Mouse (Mus musculus) stomach, embryonic 14.5 days (tissue): ENCODE measurements around the gene Ppm1l. TPM values are rescaled to one million over a fixed set of nuclear protein-coding genes. Genes with fewer than 3 reads are reported as not detected.

Experiments
- ATAC-seq: fragments of 200-750 bp; cut with Nextera tagmentation; 2 replicates; pipeline ENCODE4 v1.8.0; 2017; ENCODE audit warnings: low read depth, moderate TSS enrichment; ENCODE audit not compliant: insufficient number of reproducible peaks, insufficient read depth, low FRiP score
- H3K27ac ChIP-seq: fragments of 300-500 bp; sonication (generic); 2 replicates; pipeline ENCODE4 v1.5.1; 2014; ENCODE audit warnings: mild to moderate bottlenecking, low read length, moderate library complexity, mixed read lengths
- H3K27me3 ChIP-seq: fragments of 300-500 bp; sonication (generic); 2 replicates; pipeline ENCODE4 v1.6.1; 2014; ENCODE audit warnings: low read length, control low read depth, mixed read lengths; ENCODE audit not compliant: control insufficient read depth, insufficient read depth
- H3K36me3 ChIP-seq: fragments of 300-500 bp; sonication (generic); 2 replicates; pipeline ENCODE4 v1.6.1; 2014; ENCODE audit warnings: mild to moderate bottlenecking, control low read depth, low read length, moderate library complexity, mixed read lengths; ENCODE audit not compliant: control insufficient read depth, insufficient read depth
- H3K4me1 ChIP-seq: fragments of 300-500 bp; sonication (generic); 2 replicates; pipeline ENCODE4 v1.6.1; 2014; ENCODE audit warnings: low read length, control low read depth, mixed read lengths; ENCODE audit not compliant: control insufficient read depth, insufficient read depth
- H3K4me2 ChIP-seq: fragments of 300-500 bp; sonication (generic); replicated peaks from 2 replicates; pipeline ENCODE4 v1.6.1; 2014; ENCODE audit warnings: low read depth, low read length, control low read depth
- H3K4me3 ChIP-seq: fragments of 300-500 bp; sonication (generic); 2 replicates; pipeline ENCODE4 v1.5.1; 2014; ENCODE audit warnings: low read depth, low read length, control low read depth
- H3K9ac ChIP-seq: fragments of 300-500 bp; sonication (generic); replicated peaks from 2 replicates; pipeline ENCODE4 v1.6.1; 2014; ENCODE audit warnings: low read depth, mild to moderate bottlenecking, control low read depth, low read length, moderate library complexity, mixed read lengths
- H3K9me3 ChIP-seq: fragments of 300-500 bp; sonication (generic); 2 replicates; pipeline ENCODE4 v1.6.1; 2016; ENCODE audit warnings: low read depth, low read length, control low read depth; ENCODE audit not compliant: control insufficient read depth
- WGBS: fragments of 180-500 bp; shearing (Covaris S2); extraction: QIAGEN DNeasy Blood & Tissue Kit; methylation state at CpG from one replicate; pipeline ENCODE4 v1.1.7; 2014; 5-methylcytosine and 5-hydroxymethylcytosine counted together
- polyA plus RNA-seq: library from polyadenylated mRNA; unstranded; fragments of >200 nt; fragmentation: Nextera tagmentation; extraction: Ambion mirVana; gene quantifications from 2 replicates; pipeline ENCODE4 v1.2.1, GENCODE M21; 2014

The Ppm1l gene
- polyA plus RNA-seq, 1 experiment from 2014 or later = 8.0 TPM

GRCm38 (mm10) chr3:69509411-69509952 lies 192.8 kb downstream of the Ppm1l start:
- Histone ChIP-seq H3K27me3 (no peaks in the 10 kb centered on the region), H3K4me2 (no peak overlapping the region), H3K27ac (no peak overlapping the region), H3K9me3 (no peaks in the 10 kb centered on the region), H3K36me3 (no peaks in the 10 kb centered on the region), H3K4me3 (no peak overlapping the region), H3K4me1 (no peaks in the 10 kb centered on the region), H3K9ac (no peak overlapping the region)
- ATAC-seq = no peak
- WGBS = 75% methylated on average over 3 of the region's 3 CpGs

- ATAC-seq = no peak
- H3K27me3 ChIP-seq = no peaks in the 10 kb centered on the region
- H3K36me3 ChIP-seq = no peaks in the 10 kb centered on the region
- no peaks in the 10 kb centered on the region for H3K9me3 ChIP-seq
- 27% methylated on average over 7 of the region's 7 CpGs for WGBS
- H3K4me2 ChIP-seq = no peak overlapping the region
- no peaks in the 10 kb centered on the region for H3K4me1 ChIP-seq
- H3K4me3 ChIP-seq = no peak overlapping the region
- H3K9ac ChIP-seq = no peak overlapping the region
- H3K27ac ChIP-seq = no peak overlapping the region
Measured at GRCm38 (mm10) chr3:69511881-69512280, 195.2 kb downstream of the Ppm1l start.

- WGBS = 22% methylated on average over 7 of the region's 7 CpGs
- no peak for ATAC-seq
- H3K9me3 ChIP-seq = no peaks in the 10 kb centered on the region
- H3K4me3 ChIP-seq = no peak overlapping the region
- no peaks in the 10 kb centered on the region for H3K27me3 ChIP-seq
- H3K9ac ChIP-seq = no peak overlapping the region
- H3K36me3 ChIP-seq = no peaks in the 10 kb centered on the region
- no peak overlapping the region for H3K4me2 ChIP-seq
- H3K4me1 ChIP-seq = no peaks in the 10 kb centered on the region
- H3K27ac ChIP-seq = no peak overlapping the region
Measured at GRCm38 (mm10) chr3:69512402-69512801, 195.7 kb downstream of the Ppm1l start.

DNA sequence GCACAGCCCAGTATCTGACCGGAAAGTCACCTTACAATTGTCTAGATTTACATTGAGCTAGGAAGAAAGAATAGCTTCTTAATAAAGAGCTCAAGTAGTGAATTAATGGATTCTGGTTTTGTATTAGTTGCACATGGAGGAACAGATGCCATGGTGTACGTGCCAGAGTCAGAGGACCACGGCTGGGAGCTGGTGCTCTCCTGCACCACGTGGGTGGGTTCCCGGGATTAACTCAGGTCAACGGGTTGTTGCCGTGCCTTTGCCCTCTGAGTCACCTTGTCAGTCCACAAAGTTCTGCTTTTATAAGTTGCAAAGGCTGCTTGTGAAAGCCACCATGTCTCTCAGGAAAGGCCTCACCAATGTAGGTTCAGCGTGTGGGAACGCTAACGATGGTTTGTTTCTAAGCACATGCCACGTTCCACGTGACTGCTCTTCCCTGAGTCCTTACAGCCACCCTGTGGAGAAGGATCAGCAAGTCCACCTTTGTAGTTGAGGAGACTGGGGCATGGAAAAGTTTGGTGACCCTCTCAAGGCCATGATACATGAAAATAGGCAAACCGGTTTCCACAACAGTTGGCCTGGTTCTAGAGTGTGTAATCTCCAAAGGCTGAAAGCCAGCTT lies 199.2 kb downstream of the Ppm1l start:
- no peak for ATAC-seq
- no peaks in the 10 kb centered on the region for H3K27me3 ChIP-seq
- 0 out of 2 replicates have a peak overlapping the region, but pooled peaks have one; percentile 33 for H3K27ac ChIP-seq
- H3K36me3 ChIP-seq = no peaks in the 10 kb centered on the region
- H3K9me3 ChIP-seq = no peaks in the 10 kb centered on the region
- 58% methylated on average over 13 of the region's 13 CpGs for WGBS
- 0 out of 2 replicates have a peak, but pooled peaks cover 14% of the 10 kb centered on the region for H3K4me1 ChIP-seq
- no peak overlapping the region for H3K4me3 ChIP-seq
- H3K9ac ChIP-seq = no peak overlapping the region
- no peak overlapping the region for H3K4me2 ChIP-seq

DNA sequence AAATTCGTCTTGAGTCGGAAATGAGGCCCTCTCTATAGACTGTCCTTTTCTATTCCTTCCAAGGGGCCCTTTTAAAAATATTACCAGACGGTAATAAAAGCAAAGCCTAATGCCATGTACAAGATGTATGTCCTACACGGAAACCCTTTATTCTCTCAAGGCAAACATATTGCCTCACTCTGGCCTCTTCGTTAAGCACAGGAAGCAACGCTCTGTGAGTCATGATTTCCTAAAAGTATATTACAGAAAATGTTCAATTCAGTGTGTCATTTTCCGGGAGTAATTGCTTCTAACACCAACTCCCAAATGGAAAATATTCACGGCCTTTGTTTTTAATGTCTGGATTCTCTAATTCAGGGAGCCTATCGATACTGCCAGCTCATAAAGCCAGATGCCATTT lies 202.5 kb downstream of the Ppm1l start:
- H3K4me2 ChIP-seq = no peak overlapping the region
- no peaks in the 10 kb centered on the region for H3K36me3 ChIP-seq
- no peaks in the 10 kb centered on the region for H3K27me3 ChIP-seq
- H3K27ac ChIP-seq = no peak overlapping the region
- H3K4me3 ChIP-seq = no peak overlapping the region
- ATAC-seq = no peak
- H3K4me1 ChIP-seq = 0 out of 2 replicates have a peak, but pooled peaks cover 14% of the 10 kb centered on the region
- H3K9me3 ChIP-seq = no peaks in the 10 kb centered on the region
- no peak overlapping the region for H3K9ac ChIP-seq
- WGBS = 64% methylated on average over 9 of the region's 9 CpGs

DNA sequence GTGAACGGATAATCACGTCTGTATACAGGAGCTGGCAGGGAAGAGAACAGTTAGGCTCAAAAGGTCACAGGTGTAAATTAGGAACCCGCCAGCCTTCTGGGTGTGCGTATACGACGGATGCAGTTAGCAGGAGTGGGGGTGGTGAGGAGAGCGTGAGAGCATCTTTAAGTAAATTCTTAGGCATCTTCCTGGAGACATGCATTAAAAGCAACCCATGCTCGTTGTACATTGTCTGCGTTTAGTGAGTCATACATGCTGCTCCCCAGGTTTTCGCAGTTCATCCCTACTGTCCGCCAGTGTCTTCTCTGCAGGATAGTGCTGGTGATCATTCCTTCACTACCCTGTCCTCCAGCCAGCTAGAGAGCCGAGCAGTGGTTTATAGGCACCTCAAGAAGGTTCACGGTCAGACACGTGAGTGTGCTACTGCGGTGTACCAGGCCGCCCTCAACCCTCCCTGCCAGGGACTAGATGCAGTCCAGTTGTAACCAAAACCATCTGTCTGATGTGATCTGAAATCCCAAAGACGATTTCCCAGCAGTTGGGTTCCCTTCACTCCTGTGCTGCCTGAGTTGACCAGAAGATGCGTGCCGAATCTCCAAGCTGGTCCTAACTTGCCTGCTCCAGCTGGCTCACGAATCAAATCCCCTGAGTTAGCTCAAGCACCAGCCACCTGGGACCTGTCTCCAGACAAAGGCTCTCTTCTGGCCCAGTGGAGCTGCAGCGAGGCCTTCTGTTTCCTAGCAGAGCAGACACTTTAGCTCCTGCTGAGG lies 203.3 kb downstream of the Ppm1l start:
- Histone ChIP-seq H3K4me2 (no peak overlapping the region), H3K36me3 (no peaks in the 10 kb centered on the region), H3K4me3 (no peak overlapping the region), H3K9ac (no peak overlapping the region), H3K4me1 (0 out of 2 replicates have a peak, but pooled peaks cover 14% of the 10 kb centered on the region), H3K9me3 (no peaks in the 10 kb centered on the region), H3K27me3 (no peaks in the 10 kb centered on the region), H3K27ac (no peak overlapping the region)
- WGBS = 68% methylated on average over 21 of the region's 21 CpGs
- no peak for ATAC-seq

DNA sequence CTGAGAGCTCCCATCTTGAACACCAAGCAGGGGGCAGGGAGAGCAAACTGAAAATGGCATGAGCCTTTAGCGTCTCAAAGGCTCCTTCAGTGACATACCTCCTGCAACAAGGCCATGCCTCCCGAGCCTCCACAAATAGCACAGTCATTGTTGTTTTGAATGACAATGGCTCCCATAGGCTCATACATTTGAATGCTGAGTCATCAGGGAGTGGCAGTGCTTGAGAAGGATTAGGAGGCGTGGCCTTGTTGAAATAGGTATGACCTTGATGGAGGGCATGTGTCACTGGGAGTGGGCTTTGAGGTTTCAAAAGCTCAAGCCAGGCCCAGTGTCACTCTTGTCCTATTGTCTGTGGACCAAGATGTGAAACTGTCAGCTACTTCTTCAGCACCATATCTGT lies 205.6 kb downstream of the Ppm1l start:
- no peak for ATAC-seq
- no peak overlapping the region for H3K9ac ChIP-seq
- H3K4me2 ChIP-seq = no peak overlapping the region
- H3K36me3 ChIP-seq = no peaks in the 10 kb centered on the region
- no peaks in the 10 kb centered on the region for H3K27me3 ChIP-seq
- WGBS = 90% methylated on average over 3 of the region's 3 CpGs
- 0 out of 2 replicates have a peak, but pooled peaks cover 14% of the 10 kb centered on the region for H3K4me1 ChIP-seq
- no peak overlapping the region for H3K4me3 ChIP-seq
- H3K9me3 ChIP-seq = no peaks in the 10 kb centered on the region
- no peak overlapping the region for H3K27ac ChIP-seq

DNA sequence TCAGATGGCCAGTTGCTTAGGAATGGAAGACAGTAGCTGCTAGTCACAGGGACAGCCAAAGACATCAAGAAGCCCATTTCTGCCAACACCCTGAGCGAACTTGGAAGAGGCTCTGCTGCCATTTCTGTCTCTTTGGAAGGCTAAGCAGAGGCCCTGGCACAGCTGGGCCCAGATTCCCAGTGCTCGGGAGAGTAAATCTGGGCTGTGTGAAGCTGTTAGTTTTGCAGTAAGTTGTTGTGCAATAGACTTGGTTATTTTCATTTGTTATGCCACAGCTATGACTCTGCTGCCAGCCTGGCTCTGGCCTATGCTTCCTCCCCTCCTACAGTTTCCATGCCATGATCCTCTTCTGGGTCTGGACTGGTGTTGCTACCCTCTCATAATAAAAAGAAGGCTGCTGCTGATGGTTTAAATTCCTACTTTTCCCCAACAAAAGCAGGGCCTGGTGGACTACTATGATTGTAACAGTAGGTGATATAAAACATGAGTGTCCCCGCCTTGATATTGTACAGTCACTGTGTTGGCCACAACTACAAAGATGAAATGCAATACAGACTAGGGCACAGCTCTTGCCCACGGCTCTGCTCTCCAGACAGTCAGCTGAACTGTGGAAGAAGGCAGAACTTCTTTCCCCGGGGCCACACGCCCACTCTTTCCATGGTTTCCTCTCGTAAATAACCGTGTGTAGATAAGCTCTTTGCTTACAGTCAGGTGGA lies 207.9 kb downstream of the Ppm1l start:
- ATAC-seq = no peak
- 62% methylated on average over 8 of the region's 8 CpGs for WGBS
- Histone ChIP-seq H3K9me3 (no peaks in the 10 kb centered on the region), H3K4me2 (no peak overlapping the region), H3K4me3 (no peak overlapping the region), H3K27me3 (no peaks in the 10 kb centered on the region), H3K4me1 (0 out of 2 replicates have a peak, but pooled peaks cover 13% of the 10 kb centered on the region), H3K36me3 (no peaks in the 10 kb centered on the region), H3K9ac (no peak overlapping the region), H3K27ac (0 out of 2 replicates have a peak overlapping the region, but pooled peaks have one; percentile 21)
